Mouse (Mus musculus) ES-Bruce4 (cell line): ENCODE results near the gene Rbfox3.

ENCODE experiments used
- CTCF ChIP-seq: IDR thresholded peaks from one replicate; pipeline ENCODE4 v1.8.1; 2011; ENCODE audit warnings: low read depth, low read length
- EP300 ChIP-seq: IDR thresholded peaks from 2 replicates; pipeline ENCODE4 v1.6.1; 2011; ENCODE audit warnings: low read depth, low read length; ENCODE audit not compliant: insufficient read depth
- POLR2A ChIP-seq: IDR thresholded peaks from one replicate; pipeline ENCODE4 v1.8.1; 2011; ENCODE audit warnings: low read length; ENCODE audit not compliant: insufficient read depth

DNA sequence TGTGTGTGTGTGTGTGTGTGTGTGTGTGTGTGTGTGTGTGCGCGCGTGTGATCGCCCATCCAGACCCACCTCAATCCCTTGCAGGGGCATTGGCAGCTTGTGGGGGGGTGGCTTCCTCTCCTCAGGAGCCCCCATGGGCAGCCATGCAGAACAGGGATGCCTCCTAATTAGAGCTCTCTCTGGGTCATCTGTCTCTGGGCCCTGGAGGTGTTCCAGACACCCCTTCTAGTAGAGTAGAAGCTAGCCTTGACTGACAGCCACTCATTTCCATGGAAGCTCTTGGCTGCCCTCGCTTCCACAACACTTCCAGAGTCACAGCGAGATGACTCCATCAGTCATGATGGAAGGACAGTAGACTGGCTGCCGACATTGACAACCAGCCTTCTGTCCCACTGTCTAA lies 140.6 kb downstream of the Rbfox3 start:
- TF ChIP-seq POLR2A (no peak), CTCF (no peak), EP300 (no peak)
